Mouse (Mus musculus) liver, embryonic 13.5 days (tissue): Measurements from ENCODE around the gene 1110004F10Rik. TPM values are rescaled to one million over a fixed set of nuclear protein-coding genes. Genes with fewer than 3 reads are reported as not detected.
"Not testable (repeated sequence)": the region's sequence is repeated elsewhere in the genome, so short reads cannot be mapped to it uniquely, and the experiment has no call there.

Experiments
- ATAC-seq: fragments of 200-750 bp; cut with Nextera tagmentation; 2 replicates; pipeline ENCODE4 v1.8.0; 2017; ENCODE audit warnings: low read depth, mild to moderate bottlenecking, moderate number of reproducible peaks, moderate library complexity
- DNase-seq: peaks from one replicate; pipeline ENCODE4 v3.0.0; 2022
- H3K27ac ChIP-seq: fragments of 300-500 bp; sonication (generic); 2 replicates; pipeline ENCODE4 v1.5.1; 2015; ENCODE audit warnings: moderate library complexity, mild to moderate bottlenecking, inconsistent platforms
- H3K27me3 ChIP-seq: fragments of 300-500 bp; sonication (generic); 2 replicates; pipeline ENCODE4 v1.6.1; 2015; ENCODE audit warnings: mild to moderate bottlenecking, inconsistent platforms
- H3K36me3 ChIP-seq: fragments of 300-500 bp; sonication (generic); 2 replicates; pipeline ENCODE4 v1.6.1; 2015; ENCODE audit warnings: mild to moderate bottlenecking, inconsistent platforms
- H3K4me1 ChIP-seq: fragments of 300-500 bp; sonication (generic); replicated peaks from 2 replicates; pipeline ENCODE4 v1.6.1; 2015; ENCODE audit warnings: inconsistent platforms
- H3K4me2 ChIP-seq: fragments of 300-500 bp; sonication (generic); 2 replicates; pipeline ENCODE4 v1.6.1; 2015; ENCODE audit warnings: inconsistent platforms, mild to moderate bottlenecking, moderate library complexity
- H3K4me3 ChIP-seq: fragments of 300-500 bp; sonication (generic); replicated peaks from 2 replicates; pipeline ENCODE4 v1.5.1; 2015; ENCODE audit warnings: mild to moderate bottlenecking, inconsistent platforms
- H3K9ac ChIP-seq: fragments of 300-500 bp; sonication (generic); 2 replicates; pipeline ENCODE4 v1.6.1; 2015; ENCODE audit warnings: mild to moderate bottlenecking, inconsistent platforms
- H3K9me3 ChIP-seq: fragments of 300-500 bp; sonication (generic); replicated peaks from 2 replicates; pipeline ENCODE4 v1.6.1; 2016; ENCODE audit warnings: inconsistent platforms
- WGBS: fragments of 180-500 bp; shearing (Covaris S2); methylation state at CpG from one replicate; pipeline ENCODE4 v1.1.7; 2015; ENCODE audit not compliant: insufficient replicate concordance; 5-methylcytosine and 5-hydroxymethylcytosine counted together
- polyA plus RNA-seq: library from polyadenylated mRNA; unstranded; fragments of >200 nt; fragmentation: Nextera tagmentation; extraction: Ambion mirVana; gene quantifications from 2 replicates; pipeline ENCODE4 v1.2.1, GENCODE M21; 2015

The 1110004F10Rik gene
- polyA plus RNA-seq, 1 experiment from 2014 or later = 144 TPM

DNA sequence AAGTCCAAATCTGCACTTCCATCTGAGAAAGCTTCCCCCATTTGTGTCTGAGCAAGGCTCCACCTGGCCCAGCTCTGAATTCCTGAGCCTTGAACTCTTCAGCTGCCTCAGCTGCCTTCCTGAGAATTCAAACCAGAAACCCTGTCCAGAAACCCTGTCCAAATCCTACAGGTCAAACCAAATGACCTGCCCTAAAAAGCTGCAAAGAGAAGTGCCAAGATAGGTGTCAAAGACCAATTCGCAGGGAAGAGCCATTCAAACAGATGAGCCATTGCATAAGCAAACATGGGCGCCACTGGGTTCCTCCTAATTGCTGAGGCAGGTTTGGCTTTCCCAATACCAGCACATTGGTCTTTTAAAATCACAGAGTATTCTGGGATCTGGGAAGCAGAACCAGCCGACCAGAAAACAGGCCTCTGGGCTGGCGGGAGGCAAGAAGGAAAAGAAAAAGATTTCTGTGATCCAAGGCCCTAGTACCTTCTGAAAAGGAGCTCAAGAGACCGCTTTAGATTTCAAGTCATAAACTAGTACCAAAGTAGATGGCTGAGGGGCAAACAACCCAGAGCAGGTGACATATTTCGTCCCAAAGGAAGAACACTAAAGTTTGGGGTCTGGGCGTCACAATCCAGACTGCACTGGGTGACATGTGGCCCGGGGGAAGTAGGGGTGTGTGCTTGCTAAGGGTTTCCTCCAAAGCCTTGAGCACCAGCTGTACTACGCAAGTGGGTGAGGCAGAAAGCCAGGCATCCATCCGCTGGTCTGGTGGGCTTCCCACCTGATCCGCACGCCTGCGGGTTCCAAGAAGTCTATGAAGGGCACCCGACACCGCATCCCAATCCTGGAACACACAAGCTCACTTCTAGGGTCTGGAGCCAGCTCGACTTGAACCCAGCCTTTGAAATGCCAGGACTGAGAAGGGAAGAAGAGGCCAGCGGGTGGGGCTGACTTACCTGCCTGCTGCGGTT, 2.3 kb upstream of the 1110004F10Rik start:
- H3K4me2 ChIP-seq = no peak overlapping the region
- H3K4me1 ChIP-seq = peaks cover 41% of the 10 kb centered on the region
- no peaks in the 10 kb centered on the region for H3K36me3 ChIP-seq
- DNase-seq (no peak), ATAC-seq (no peak)
- no peaks in the 10 kb centered on the region for H3K9me3 ChIP-seq
- no peak overlapping the region for H3K27ac ChIP-seq
- no peak overlapping the region for H3K4me3 ChIP-seq
- 20% methylated on average over 18 of the region's 18 CpGs for WGBS
- H3K9ac ChIP-seq = no peak overlapping the region
- peaks cover 94% of the 10 kb centered on the region for H3K27me3 ChIP-seq

DNA sequence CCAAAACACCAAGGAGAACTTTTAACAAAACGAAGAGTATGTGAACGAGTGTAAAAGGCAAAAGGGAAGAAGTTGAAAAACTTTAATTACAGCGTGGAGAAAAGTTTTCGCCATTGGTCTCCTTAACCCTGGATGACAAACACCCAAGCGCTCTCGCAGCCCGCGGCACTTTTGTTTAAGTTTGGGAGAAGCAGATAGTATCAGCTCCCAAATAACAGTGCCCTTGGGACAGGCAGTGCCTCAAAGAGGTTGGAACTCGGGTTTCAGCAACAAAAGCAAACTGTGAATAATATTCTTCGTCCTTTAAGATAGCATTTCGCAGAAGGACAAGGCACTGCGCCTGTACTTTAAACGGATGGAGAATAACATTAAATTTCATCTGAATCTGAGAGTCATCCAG, 1.2 kb upstream of the 1110004F10Rik start:
- H3K4me3 ChIP-seq = 0 out of 2 replicates have a peak overlapping the region, but pooled peaks have one; percentile 10
- peaks cover 91% of the 10 kb centered on the region for H3K27me3 ChIP-seq

DNA sequence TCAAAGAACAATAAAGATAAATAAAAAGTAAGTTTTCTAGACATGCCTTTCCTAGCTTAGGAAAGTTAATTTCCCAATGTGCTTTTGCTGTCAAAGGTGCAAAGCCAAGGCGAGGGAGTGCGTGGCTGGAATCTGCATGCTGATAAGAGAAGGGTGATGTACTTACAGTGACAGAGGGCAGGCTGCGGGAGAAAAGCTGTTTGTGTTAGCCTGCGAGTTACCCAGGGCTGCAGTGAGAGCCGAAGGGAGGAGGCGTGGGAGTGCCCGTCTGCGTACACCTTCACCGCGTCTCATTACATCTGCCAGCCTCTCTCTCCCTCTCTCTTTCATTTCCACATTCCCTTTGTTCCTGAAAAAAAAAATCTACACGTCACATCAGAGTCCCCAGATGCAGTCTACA, 686 bp upstream of the 1110004F10Rik start, which contains the start of gene Sox6:
Sox6 (minus strand) TSS at position 286 of the 400 bp plus-strand sequence.
- H3K9ac ChIP-seq = peak within 1 kb of the TSS; percentile 41; the same call in 1 of the 2 replicates
- no peaks in the 10 kb centered on the region for H3K9me3 ChIP-seq
- H3K4me3 ChIP-seq = peak within 1 kb of the TSS; percentile 57
- peaks cover 86% of the 10 kb centered on the region for H3K27me3 ChIP-seq
- H3K27ac ChIP-seq = no peak within 1 kb of the TSS
- no peaks in the 10 kb centered on the region for H3K36me3 ChIP-seq
- DNase-seq (no peak), ATAC-seq (no peak)
- WGBS = under 1% methylated on average over 11 of the region's 11 CpGs
- peaks cover 34% of the 10 kb centered on the region for H3K4me1 ChIP-seq
- peak within 1 kb of the TSS; percentile 84 for H3K4me2 ChIP-seq

More for the DNA sequence above, 1.2 kb upstream of the 1110004F10Rik start:
- ATAC-seq (no peak), DNase-seq (no peak)
- Histone ChIP-seq H3K9me3 (no peaks in the 10 kb centered on the region), H3K4me1 (peaks cover 39% of the 10 kb centered on the region), H3K9ac (no peak overlapping the region), H3K27ac (no peak overlapping the region), H3K36me3 (no peaks in the 10 kb centered on the region), H3K4me2 (0 out of 2 replicates have a peak overlapping the region, but pooled peaks have one; percentile 14)
- 2% methylated on average over 13 of the region's 13 CpGs for WGBS

DNA sequence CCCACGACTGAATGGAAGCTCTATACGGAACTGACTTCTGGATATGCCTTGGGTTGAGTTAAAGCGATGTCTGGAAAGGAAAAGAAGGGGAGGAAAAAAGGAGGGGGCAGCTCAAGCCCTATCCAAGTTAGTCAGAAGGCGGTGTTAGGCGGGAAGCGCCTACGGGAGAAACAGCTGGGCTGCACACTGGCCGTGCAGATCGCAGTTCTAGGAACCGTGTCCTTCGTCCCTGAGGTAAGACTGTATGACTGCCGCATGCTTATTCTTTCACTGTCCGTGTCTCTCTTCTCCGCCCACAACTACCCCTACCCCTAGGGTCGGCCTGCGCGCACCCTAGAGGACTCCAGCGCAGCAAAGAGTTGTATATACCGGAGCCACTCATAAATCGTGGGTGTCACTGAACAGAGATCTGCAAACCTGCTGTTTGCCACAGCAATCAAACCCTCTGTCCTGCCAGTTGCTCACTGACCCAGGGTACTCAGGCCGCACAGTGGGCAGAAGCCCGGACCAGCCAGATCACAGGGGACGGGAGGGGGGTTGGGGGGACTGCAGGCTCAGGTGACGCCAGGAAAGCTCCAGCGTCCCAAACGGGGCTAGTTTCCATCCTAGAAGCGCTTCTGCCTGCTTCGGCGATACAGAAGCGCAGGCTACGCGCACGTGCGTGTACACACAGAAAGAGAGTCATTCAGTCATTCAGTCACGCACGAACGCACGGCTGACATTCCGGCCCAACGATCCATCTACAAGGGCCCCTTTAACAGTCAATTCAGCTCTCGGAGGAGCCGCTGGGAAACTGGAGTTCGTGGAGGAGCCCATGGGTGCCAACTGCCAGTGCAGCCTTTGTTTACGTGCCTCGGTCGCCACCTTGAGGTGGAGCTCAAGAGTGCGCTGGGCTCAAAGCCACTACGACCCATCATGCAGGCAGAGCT, 605 bp downstream of the 1110004F10Rik start:
- Histone ChIP-seq H3K9ac (peak overlapping the region; percentile 41), H3K27me3 (peaks cover 73% of the 10 kb centered on the region), H3K9me3 (no peaks in the 10 kb centered on the region), H3K4me1 (peaks cover 21% of the 10 kb centered on the region), H3K4me3 (peak overlapping the region; percentile 57), H3K36me3 (no peaks in the 10 kb centered on the region), H3K4me2 (peak overlapping the region; percentile 84), H3K27ac (no peak overlapping the region)
- under 1% methylated on average over 48 of the region's 48 CpGs for WGBS
- ATAC-seq (peak; percentile 77), DNase-seq (no peak)

DNA sequence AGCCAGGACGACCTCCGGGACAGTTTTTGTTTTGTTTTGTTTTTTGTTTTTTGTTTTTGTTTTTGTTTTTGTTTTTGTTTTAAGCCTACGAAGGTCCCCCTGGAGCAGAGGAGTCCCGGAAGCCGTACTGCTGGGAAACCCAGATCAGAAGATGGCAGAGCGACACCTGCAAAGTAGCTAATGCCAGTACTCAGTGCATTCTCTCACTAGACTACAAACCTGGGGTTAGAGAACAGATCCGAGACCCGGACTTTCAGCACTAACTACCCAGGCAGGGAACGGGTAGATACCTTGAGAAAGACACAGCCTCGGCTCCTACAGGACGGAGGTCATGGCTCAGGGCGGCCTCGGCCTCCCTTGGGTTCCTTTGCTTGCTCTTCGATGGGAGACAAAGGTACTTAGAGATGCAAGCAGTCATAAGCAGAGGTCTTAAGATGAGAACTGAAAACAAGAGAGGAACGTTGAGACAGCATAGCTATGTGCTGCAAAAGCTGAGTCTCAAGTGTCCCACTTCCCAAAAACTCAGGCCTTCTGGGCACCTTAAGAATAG, 1.3 kb downstream of the 1110004F10Rik start:
- DNase-seq (no peak), ATAC-seq (no peak)
- Histone ChIP-seq H3K9me3 (no peaks in the 10 kb centered on the region), H3K4me1 (peaks cover 20% of the 10 kb centered on the region), H3K4me2 (peak overlapping the region; percentile 84), H3K27me3 (peaks cover 65% of the 10 kb centered on the region), H3K27ac (no peak overlapping the region), H3K4me3 (no peak overlapping the region; the same call in 1 of the 2 replicates), H3K9ac (no peak overlapping the region), H3K36me3 (no peaks in the 10 kb centered on the region)
- 27% methylated on average over 15 of the region's 15 CpGs for WGBS

DNA sequence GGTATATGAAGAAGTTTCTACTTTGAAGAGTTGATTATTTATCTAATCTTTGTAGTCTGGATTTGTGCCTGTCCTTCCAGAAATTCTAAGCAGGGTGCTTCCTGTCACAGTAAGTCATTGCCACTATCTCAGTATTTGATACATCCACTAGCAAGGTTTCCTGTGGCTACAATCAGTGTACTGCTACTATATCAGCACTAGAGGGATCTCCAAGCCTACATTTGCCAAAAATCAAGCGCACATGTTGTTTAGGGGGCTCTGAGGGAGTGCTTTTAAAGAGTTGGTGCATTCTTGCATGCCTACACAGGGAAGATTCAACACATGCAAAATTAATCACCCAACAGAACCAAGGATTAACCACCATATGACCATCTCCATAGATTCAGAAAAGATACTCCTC, 21.5 kb downstream of the 1110004F10Rik start:
- H3K9me3 ChIP-seq = no peaks in the 10 kb centered on the region
- no peak overlapping the region for H3K4me3 ChIP-seq
- H3K27ac ChIP-seq = no peak overlapping the region
- H3K36me3 ChIP-seq = no peaks in the 10 kb centered on the region
- WGBS = 34% methylated on average over 1 of the region's 1 CpGs
- ATAC-seq (no peak), DNase-seq (no peak)
- H3K4me1 ChIP-seq = no peaks in the 10 kb centered on the region
- H3K9ac ChIP-seq = no peak overlapping the region
- H3K27me3 ChIP-seq = no peaks in the 10 kb centered on the region
- H3K4me2 ChIP-seq = no peak overlapping the region

DNA sequence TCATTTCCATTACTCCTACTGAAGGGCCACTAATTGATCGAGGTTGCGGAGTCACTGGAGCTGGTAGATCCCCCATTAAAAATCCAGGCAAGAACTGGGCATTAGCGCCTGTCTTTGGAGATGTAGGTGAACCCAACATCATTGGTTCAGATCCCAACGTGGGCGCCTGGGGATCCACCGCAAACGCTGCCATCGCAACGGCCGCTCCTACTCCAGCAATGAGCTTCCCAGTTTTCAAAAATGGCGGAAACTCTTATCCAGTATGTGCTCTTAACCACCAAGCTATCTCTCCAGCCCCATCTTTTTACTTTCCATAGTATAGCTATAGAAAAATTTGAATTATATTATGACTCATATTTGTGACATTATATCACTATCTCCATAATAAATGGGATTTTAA, 45.2 kb downstream of the 1110004F10Rik start, which contains the start of gene Gm4353:
Gm4353 (minus strand) TSS at position 270 of the 400 bp plus-strand sequence.
- H3K27me3 ChIP-seq, DNase-seq, H3K27ac ChIP-seq, H3K4me3 ChIP-seq, ATAC-seq, H3K9ac ChIP-seq, H3K4me2 ChIP-seq, H3K4me1 ChIP-seq, H3K9me3 ChIP-seq, H3K36me3 ChIP-seq: not testable (repeated sequence)
- 83% methylated on average over 11 of the region's 11 CpGs for WGBS

DNA sequence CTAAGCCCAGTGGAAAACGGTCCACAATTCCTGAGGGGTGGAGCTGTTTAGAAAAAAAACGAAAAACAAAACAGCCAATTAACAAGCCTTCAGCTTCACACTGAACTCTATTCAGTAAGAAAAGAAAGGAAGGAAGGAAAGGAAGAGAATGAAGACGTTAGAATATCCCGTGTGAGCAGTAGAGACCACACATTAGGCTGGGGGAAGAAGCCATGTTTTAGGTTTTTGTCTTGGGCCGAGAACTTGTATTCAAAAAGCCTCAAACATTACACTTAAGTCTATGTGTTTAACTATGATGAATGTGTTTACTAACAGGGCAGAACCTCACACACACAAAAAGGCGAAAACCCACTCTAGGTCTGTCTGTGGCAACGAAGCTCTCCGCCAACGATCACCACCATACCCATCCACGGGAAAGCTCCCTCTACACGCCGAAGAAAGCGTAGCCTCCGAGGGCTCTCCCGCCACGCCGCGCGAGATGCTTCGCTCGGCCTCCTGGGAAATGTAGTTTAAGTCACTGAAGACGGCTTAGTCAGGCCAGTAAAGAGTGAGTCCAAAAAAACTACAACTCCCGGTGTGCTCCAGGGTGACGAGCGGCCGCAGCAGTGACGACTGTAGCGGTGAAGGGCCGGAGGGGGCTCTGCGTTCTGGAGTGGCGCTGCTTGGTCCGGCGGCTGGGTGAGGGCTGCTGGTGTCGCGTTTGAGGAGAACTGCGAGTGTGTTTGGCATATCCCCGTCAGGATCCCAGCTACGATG, 53.7 kb downstream of the 1110004F10Rik start:
- ATAC-seq (peak; percentile 99), DNase-seq (peak; percentile 92)
- Histone ChIP-seq H3K4me3 (peak overlapping the region; percentile 77), H3K27ac (peak overlapping the region; percentile 81), H3K9ac (peak overlapping the region; percentile 90), H3K27me3 (no peaks in the 10 kb centered on the region), H3K4me1 (peaks cover 49% of the 10 kb centered on the region), H3K4me2 (peak overlapping the region; percentile 79), H3K9me3 (no peaks in the 10 kb centered on the region), H3K36me3 (peaks cover 5% of the 10 kb centered on the region; the same call in 1 of the 2 replicates)
- WGBS = under 1% methylated on average over 38 of the region's 38 CpGs

DNA sequence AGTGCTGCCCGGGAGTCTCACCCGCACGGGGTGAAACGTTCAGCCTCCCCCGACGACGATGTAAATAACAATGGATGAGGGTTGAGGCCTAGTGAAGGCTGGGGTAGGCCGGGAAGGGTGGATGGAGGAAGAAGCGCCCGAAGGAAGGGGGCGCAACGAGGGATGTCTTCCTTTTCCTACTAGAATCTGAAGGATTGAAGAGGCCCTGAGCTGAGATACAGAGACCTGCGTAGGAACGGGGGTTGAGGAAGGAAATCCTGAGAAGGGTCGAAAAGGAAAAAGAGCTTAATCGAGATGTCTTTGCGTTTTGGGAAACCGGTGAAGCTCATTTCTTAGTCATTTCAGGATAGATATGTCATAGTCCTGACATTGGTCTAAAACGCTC, 54.3 kb downstream of the 1110004F10Rik start:
- WGBS = under 1% methylated on average over 19 of the region's 19 CpGs
- H3K27me3 ChIP-seq = no peaks in the 10 kb centered on the region
- H3K27ac ChIP-seq = peak overlapping the region; percentile 81
- H3K4me2 ChIP-seq = peak overlapping the region; percentile 79
- H3K4me3 ChIP-seq = peak overlapping the region; percentile 77
- DNase-seq (no peak), ATAC-seq (peak; percentile 75)
- H3K9me3 ChIP-seq = no peaks in the 10 kb centered on the region
- H3K9ac ChIP-seq = peak overlapping the region; percentile 90
- H3K36me3 ChIP-seq = peaks cover 5% of the 10 kb centered on the region; the same call in 1 of the 2 replicates
- H3K4me1 ChIP-seq = peaks cover 52% of the 10 kb centered on the region

DNA sequence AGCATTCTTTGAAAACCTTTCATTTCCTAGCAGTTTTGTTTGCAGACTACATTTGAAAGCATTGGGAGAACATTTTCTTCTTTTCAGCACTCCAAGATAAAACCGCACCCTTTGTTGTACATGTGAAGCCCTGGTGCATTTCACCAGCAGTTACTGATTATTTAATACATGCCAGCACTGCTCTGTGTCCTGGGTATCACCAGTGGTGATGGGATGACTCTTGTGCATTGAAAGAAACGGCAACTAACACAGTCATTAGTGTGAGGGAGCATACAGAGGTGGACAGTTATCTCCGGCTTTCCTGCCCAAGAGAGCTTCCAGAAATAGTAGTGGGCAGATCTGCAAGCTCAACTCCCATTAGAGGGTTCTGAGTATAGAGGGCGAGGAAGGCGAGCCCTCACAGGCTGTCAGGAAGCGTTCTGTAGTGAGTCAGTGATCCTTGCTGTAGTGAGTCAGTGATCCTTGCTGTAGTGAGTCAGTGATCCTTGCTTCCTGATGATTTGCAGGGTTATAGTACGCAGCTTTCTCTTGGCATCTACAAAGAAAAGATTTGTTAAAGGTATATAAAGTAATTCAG, 60.8 kb downstream of the 1110004F10Rik start:
- DNase-seq = no peak
- H3K36me3 ChIP-seq = peaks cover 52% of the 10 kb centered on the region
- H3K27ac ChIP-seq = no peak overlapping the region
- no peak overlapping the region for H3K4me2 ChIP-seq
- H3K4me3 ChIP-seq = no peak overlapping the region
- H3K27me3 ChIP-seq = no peaks in the 10 kb centered on the region
- ATAC-seq = 0 out of 2 replicates have a peak, but pooled peaks have one; percentile 47
- WGBS = 78% methylated on average over 7 of the region's 7 CpGs
- H3K4me1 ChIP-seq = peaks cover 32% of the 10 kb centered on the region
- H3K9me3 ChIP-seq = no peaks in the 10 kb centered on the region
- no peak overlapping the region for H3K9ac ChIP-seq
